Mouse (Mus musculus) myocyte (in vitro differentiated cells): ENCODE data around the gene Bcar3.
"Not testable (repeated sequence)": the region's sequence is repeated elsewhere in the genome, so short reads cannot be mapped to it uniquely, and the experiment has no call there.

Experiments
- CEBPB ChIP-seq: IDR thresholded peaks from 2 replicates; pipeline ENCODE4 v1.6.1; 2011; ENCODE audit warnings: mild to moderate bottlenecking, moderate library complexity; ENCODE audit not compliant: poor library complexity, insufficient read depth, severe bottlenecking
- E2F4 ChIP-seq: IDR thresholded peaks from one replicate; pipeline ENCODE4 v1.6.1; 2011; ENCODE audit warnings: mild to moderate bottlenecking, control low read depth, moderate library complexity; ENCODE audit not compliant: insufficient read depth
- MAX ChIP-seq: IDR thresholded peaks from one replicate; pipeline ENCODE4 v1.6.1; 2011; ENCODE audit warnings: low read depth, mild to moderate bottlenecking, control low read depth
- MYOG ChIP-seq, 3 experiments: IDR thresholded peaks; one replicate each; pipeline ENCODE4 v1.6.1; 2011; ENCODE audit warnings: control low read depth in 2 of 3, low read depth in 2 of 3, mild to moderate bottlenecking in 2 of 3; ENCODE audit not compliant: insufficient read length in 2 of 3, control insufficient read depth in 1 of 3, insufficient read depth in 1 of 3
- POLR2A ChIP-seq: IDR thresholded peaks from one replicate; pipeline ENCODE4 v1.6.1; 2011; ENCODE audit warnings: low read depth, mild to moderate bottlenecking, control low read depth, moderate library complexity; ENCODE audit not compliant: insufficient read length
- POLR2AphosphoS2 ChIP-seq: IDR thresholded peaks from one replicate; pipeline ENCODE4 v1.6.1; 2011; ENCODE audit warnings: low read depth, control low read depth; ENCODE audit not compliant: insufficient read length
- REST ChIP-seq: IDR thresholded peaks from one replicate; pipeline ENCODE4 v1.6.1; 2011; ENCODE audit warnings: mild to moderate bottlenecking, control low read depth, moderate library complexity; ENCODE audit not compliant: insufficient read depth, insufficient read length
- TCF12 ChIP-seq: IDR thresholded peaks from one replicate; pipeline ENCODE4 v1.6.1; 2011; ENCODE audit warnings: mild to moderate bottlenecking, control low read depth; ENCODE audit not compliant: poor library complexity, insufficient read depth, severe bottlenecking
- TCF3 ChIP-seq: IDR thresholded peaks from one replicate; pipeline ENCODE4 v1.6.1; 2011; ENCODE audit warnings: low read depth, control low read depth; ENCODE audit not compliant: insufficient read length
- USF1 ChIP-seq: IDR thresholded peaks from one replicate; pipeline ENCODE4 v1.6.1; 2011; ENCODE audit warnings: low read depth, mild to moderate bottlenecking, control low read depth, moderate library complexity

DNA sequence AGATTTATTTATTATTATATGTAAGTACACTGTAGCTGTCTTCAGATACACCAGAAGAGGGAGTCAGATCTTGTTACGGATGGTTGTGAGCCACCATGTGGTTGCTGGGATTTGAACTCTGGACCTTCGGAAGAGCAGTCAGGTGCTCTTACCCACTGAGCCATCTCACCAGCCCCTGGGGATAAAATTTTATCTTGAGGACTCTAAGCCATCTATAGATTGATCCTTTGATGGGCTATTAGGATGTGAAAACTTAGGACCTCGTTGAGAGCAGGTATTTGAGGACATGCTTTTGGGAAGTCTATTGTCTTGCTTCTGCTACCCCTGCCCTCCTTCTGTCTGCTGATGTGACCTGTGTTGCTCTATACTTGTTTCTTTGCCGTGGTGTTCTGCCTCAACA lies 4.6 kb upstream of the Bcar3 start:
- not testable (repeated sequence) for TF ChIP-seq MAX; POLR2A; USF1; POLR2AphosphoS2; REST; CEBPB; MYOG (IDR thresholded peaks at IDR 0.05; ENCODE audit: control insufficient read depth in 1 of 3, insufficient read depth in 1 of 3, insufficient read length in 2 of 3, low read depth in 2 of 3); E2F4; TCF3; TCF12
